In the genomic region with DNA sequence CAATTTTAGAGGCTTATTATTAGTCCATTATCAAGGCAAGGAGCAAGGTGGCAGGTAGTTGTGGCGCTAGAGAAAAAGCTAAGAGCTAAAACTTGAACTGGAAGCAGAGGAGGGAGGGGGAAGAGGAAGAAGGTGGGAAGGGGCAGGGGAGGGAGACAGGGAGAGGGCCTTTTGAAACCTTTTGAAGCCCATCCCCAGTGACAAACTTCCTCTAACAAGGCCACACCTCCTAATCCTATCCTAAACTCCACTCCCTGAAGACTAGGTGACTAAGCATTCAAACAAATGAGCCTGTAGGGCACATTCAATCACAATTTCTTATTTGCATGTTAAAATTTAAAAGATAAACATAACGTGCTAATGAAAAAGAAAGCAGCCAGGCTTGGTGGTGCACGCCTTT, we compare ENCODE assay signal across 25 mouse cellular contexts. TPM values are rescaled to one million over a fixed set of nuclear protein-coding genes. Genes with fewer than 3 reads are reported as not detected.
DNase-seq lines count a peak whose midpoint lies in the region; ATAC-seq and TF ChIP-seq lines count a peak whose summit lies in the region.
"Had no signal": no experiment of that assay in that cellular context is flagged by ENCODE, and none has a peak within 500 bp of the region (broad histone marks: within the 10 kb centered on the region; RNA-seq: fewer than 3 reads in every experiment).

No protein-coding gene starts in this region.

- in situ Hi-C loops in CH12.LX (cut with MboI; ENCODE audit: low pct_ligation_motif_present, low pct_unique_long_range_greater_than_20kb, low sequenced_read_pairs): no loop called here

- 0 out of 2 replicates have a peak overlapping the region, but pooled peaks have one; percentile 7 for H3K27ac ChIP-seq in heart, postnatal 0 days (ENCODE audit: low read depth)
- no peak overlapping the region for H3K27ac ChIP-seq in CH12.LX (ENCODE audit: insufficient read depth, low read depth)
- H3K27ac ChIP-seq in bone marrow macrophage, adult 2 months (ENCODE audit: insufficient read depth, low read depth, low read length): peak overlapping the region; percentile 24
- no peak overlapping the region for H3K27ac ChIP-seq in forebrain, embryonic 10.5 days
- H3K27ac ChIP-seq: embryonic facial prominence, embryonic 15.5 days; heart, embryonic 15.5 days; kidney, embryonic 15.5 days; limb, embryonic 13.5 days; liver, embryonic 13.5 days; midbrain, embryonic 15.5 days had no signal

- no peak for TF ChIP-seq EP300 in heart, postnatal 0 days (IDR thresholded peaks at IDR 0.05; ENCODE audit: low read depth)
- no peak for TF ChIP-seq EP300 in CH12.LX (IDR thresholded peaks at IDR 0.05; ENCODE audit: low read length)

- TF ChIP-seq POLR2A in CH12.LX (IDR thresholded peaks at IDR 0.05; ENCODE audit: low read depth, low read length): no peak
- TF ChIP-seq POLR2A in bone marrow macrophage, adult 2 months (IDR thresholded peaks at IDR 0.05; ENCODE audit: borderline replicate concordance, low read depth, low read length): no peak

- H3K9ac ChIP-seq in heart, postnatal 0 days (replicated peaks; ENCODE audit: low read depth, low read length): no peak overlapping the region
- H3K9ac ChIP-seq in CH12.LX (ENCODE audit: insufficient read depth, low read depth): no peak overlapping the region; the same call in 1 of the 2 replicates
- H3K9ac ChIP-seq: embryonic facial prominence, embryonic 15.5 days; heart, embryonic 15.5 days; kidney, embryonic 15.5 days; limb, embryonic 13.5 days; liver, embryonic 13.5 days; midbrain, embryonic 15.5 days had no signal

- 75% methylated on average over 3 of the region's 3 CpGs for WGBS in heart, postnatal 0 days
- WGBS in forebrain, embryonic 10.5 days: 92% methylated on average over 3 of the region's 3 CpGs

- no peak for TF ChIP-seq RAD21 in CH12.LX (IDR thresholded peaks at IDR 0.05; ENCODE audit: low read depth, low read length)

- H3K79me2 ChIP-seq in CH12.LX (replicated peaks; ENCODE audit: control insufficient read depth, extremely low read depth, insufficient read depth, poor library complexity, severe bottlenecking): peaks cover 86% of the 10 kb centered on the region

- H3K9me3 ChIP-seq in heart, postnatal 0 days (replicated peaks; ENCODE audit: control insufficient read depth, low read length): no peaks in the 10 kb centered on the region
- no peaks in the 10 kb centered on the region for H3K9me3 ChIP-seq in CH12.LX (replicated peaks; ENCODE audit: low read length)
- H3K9me3 ChIP-seq in forebrain, embryonic 10.5 days: no peaks in the 10 kb centered on the region
- H3K9me3 ChIP-seq: embryonic facial prominence, embryonic 15.5 days; heart, embryonic 15.5 days; kidney, embryonic 15.5 days; limb, embryonic 13.5 days; liver, embryonic 13.5 days; midbrain, embryonic 15.5 days had no signal

- no peak overlapping the region for H3K4me2 ChIP-seq in heart, postnatal 0 days (ENCODE audit: low read depth, low read length)
- peak overlapping the region; percentile 40; the same call in 1 of the 2 replicates for H3K4me2 ChIP-seq in CH12.LX (ENCODE audit: insufficient read depth, low read depth, poor library complexity, severe bottlenecking)
- H3K4me2 ChIP-seq: embryonic facial prominence, embryonic 15.5 days; heart, embryonic 15.5 days; kidney, embryonic 15.5 days; limb, embryonic 13.5 days; liver, embryonic 13.5 days; midbrain, embryonic 15.5 days had no signal

- dilution Hi-C loops in CH12.LX (cut with MboI; ENCODE audit: extremely low pct_ligation_motif_present, extremely low pct_unique_long_range_greater_than_20kb, low sequenced_read_pairs): no loop called here

- TF ChIP-seq CTCF in heart, postnatal 0 days (IDR thresholded peaks at IDR 0.05; ENCODE audit: low read depth): no peak
- TF ChIP-seq CTCF in CH12.LX (conservative IDR thresholded peaks at IDR 0.05 in 1 of 2, IDR thresholded peaks at IDR 0.05 in 1 of 2; ENCODE audit: low read depth in 2 of 2, low read length in 2 of 2): no peak
- TF ChIP-seq CTCF in bone marrow macrophage, adult 2 months (IDR thresholded peaks at IDR 0.05; ENCODE audit: low read depth, low read length): no peak

- H3K4me1 ChIP-seq in heart, postnatal 0 days (ENCODE audit: control insufficient read depth, insufficient read depth): peaks cover 11% of the 10 kb centered on the region; the same call in 1 of the 2 replicates
- peaks cover 4 to 40% of the 10 kb centered on the region in 2 experiments; a peak in 2 of 4 replicates for H3K4me1 ChIP-seq in CH12.LX (ENCODE audit: control insufficient read depth in 1 of 2, insufficient read depth in 2 of 2)
- peaks cover 27% of the 10 kb centered on the region for H3K4me1 ChIP-seq in bone marrow macrophage, adult 2 months (ENCODE audit: control insufficient read depth, insufficient read depth, low read length)
- H3K4me1 ChIP-seq in forebrain, embryonic 10.5 days: peaks cover 9% of the 10 kb centered on the region

- no peak overlapping the region for H3K4me3 ChIP-seq in heart, postnatal 0 days (ENCODE audit: low read depth, low read length)
- no peak overlapping the region for H3K4me3 ChIP-seq in CH12.LX (replicated peaks in 1 of 3; ENCODE audit: low read depth in 2 of 3, low read length in 2 of 3, poor library complexity in 1 of 3)
- no peak overlapping the region for H3K4me3 ChIP-seq in bone marrow macrophage, adult 2 months (ENCODE audit: insufficient read depth, low read length)
- H3K4me3 ChIP-seq in forebrain, embryonic 10.5 days: no peak overlapping the region
- H3K4me3 ChIP-seq: embryonic facial prominence, embryonic 15.5 days; heart, embryonic 15.5 days; kidney, embryonic 15.5 days; limb, embryonic 13.5 days; liver, embryonic 13.5 days; midbrain, embryonic 15.5 days; myocyte had no signal

- intact Hi-C loops in heart, postnatal 36 days (cut with DNase I): no loop called here

- H3K36me3 ChIP-seq in heart, postnatal 0 days (replicated peaks; ENCODE audit: control insufficient read depth, insufficient read depth, low read length): peaks cover 14% of the 10 kb centered on the region
- peaks cover 15 to 51% of the 10 kb centered on the region in 2 experiments for H3K36me3 ChIP-seq in CH12.LX (replicated peaks in 1 of 2; ENCODE audit: control insufficient read depth in 1 of 2, insufficient read depth in 1 of 2, low read length in 1 of 2)
- H3K36me3 ChIP-seq in forebrain, embryonic 10.5 days (replicated peaks): peaks cover 52% of the 10 kb centered on the region

- H3K27me3 ChIP-seq in heart, postnatal 0 days (ENCODE audit: control insufficient read depth, insufficient read depth, low read length): no peaks in the 10 kb centered on the region
- H3K27me3 ChIP-seq in CH12.LX (replicated peaks): no peaks in the 10 kb centered on the region
- no peaks in the 10 kb centered on the region for H3K27me3 ChIP-seq in forebrain, embryonic 10.5 days (ENCODE audit: poor library complexity, severe bottlenecking)
- H3K27me3 ChIP-seq: embryonic facial prominence, embryonic 15.5 days; heart, embryonic 15.5 days; kidney, embryonic 15.5 days; limb, embryonic 13.5 days; liver, embryonic 13.5 days; midbrain, embryonic 15.5 days had no signal

- no peak for ATAC-seq in heart, postnatal 0 days (ENCODE audit: insufficient read depth, low read depth)
- ATAC-seq in megakaryocyte progenitor cell, adult 5-6 weeks (replicated peaks; ENCODE audit: poor library complexity): peak; percentile 59
- ATAC-seq: CD4-positive, CD25-positive, alpha-beta regulatory T cell, adult 4 months; forebrain, embryonic 16.5 days; intestine, postnatal 0 days; midbrain, embryonic 15.5 days had no signal

- DNase-seq in heart, postnatal 0 days (ENCODE audit: low spot score): no peak
- DNase-seq in heart, postnatal 36 days: no peak
- DNase-seq in CH12.LX (ENCODE audit: extremely low read depth): peak; percentile 47
- DNase-seq in gastrocnemius, postnatal 4 days (ENCODE audit: low spot score in 2 of 2): no peak
- no peak for DNase-seq in frontal cortex, postnatal 36 days (ENCODE audit: low spot score in 2 of 2)
- DNase-seq in forebrain, embryonic 10.5 days (ENCODE audit: extremely low spot score, low spot score): no peak
- DNase-seq: adrenal gland, postnatal 14 days; cerebellum, adult 9-10 months; gastrocnemius, postnatal 25 days; kidney, postnatal 36 days; layer of hippocampus, adult 9-11 months; liver, embryonic 13.5 days; thymus, adult 18-20 months; thymus, postnatal 36 days had no signal

RNA-seq across cellular contexts. Expression of gene Zfp106, which starts 4.8 kb away (rescaled TPM):
- 58.7 and 148 TPM in 2 replicates for total RNA-seq in heart, postnatal 0 days (2014; rRNA removed; ENCODE audit: low replicate concordance)
- 40.8 and 41.7 TPM in 2 replicates for polyA plus RNA-seq in heart, postnatal 0 days (2015; fragmentation: Nextera tagmentation; extraction: Ambion mirVana)
- total RNA-seq in heart, postnatal 36 days (2021): 100 to 1,000 TPM; 471 TPM
- total RNA-seq in CH12.LX (2012; rRNA removed): 89.4 and 93.8 TPM in 2 replicates
- total RNA-seq in CH12.LX (2014; rRNA removed): 113 and 130 TPM in 2 replicates
- polyA plus RNA-seq in CH12.LX (2012; ENCODE audit: insufficient read length, low read depth): 183 and 203 TPM in 2 replicates
- polyA plus RNA-seq in bone marrow macrophage, adult 2 months (2012; ENCODE audit: insufficient read depth, insufficient read length, missing spikeins): 66.2 and 79.1 TPM in 2 replicates
- total RNA-seq in megakaryocyte progenitor cell, adult 5-6 weeks (2015): 89.6 and 117 TPM in 2 replicates
- 91.5 and 94.4 TPM in 2 replicates for total RNA-seq in megakaryocyte progenitor cell, adult 5-6 weeks (2017)
- total RNA-seq in gastrocnemius, postnatal 4 days (2021): 100 to 1,000 TPM; 170 to 171 TPM
- 83.1 and 87.3 TPM in 2 replicates for polyA plus RNA-seq in forebrain, embryonic 10.5 days (2016; fragmentation: Nextera tagmentation; extraction: Ambion mirVana)

RNA-seq across cellular contexts. Expression of gene Snap23, which starts 8.7 kb away (rescaled TPM):
- total RNA-seq in heart, postnatal 0 days (2014; rRNA removed; ENCODE audit: low replicate concordance): 40.2 and 48.1 TPM in 2 replicates
- polyA plus RNA-seq in heart, postnatal 0 days (2015; fragmentation: Nextera tagmentation; extraction: Ambion mirVana): 30.1 and 33.2 TPM in 2 replicates
- 10 to 100 TPM; 58.9 to 60.4 TPM for total RNA-seq in heart, postnatal 36 days (2021)
- total RNA-seq in CH12.LX (2012; rRNA removed) (15.9 and 20.5 TPM in 2 replicates), CH12.LX (2014; rRNA removed) (23.0 and 25.3 TPM in 2 replicates)
- polyA plus RNA-seq in CH12.LX (2012; ENCODE audit: insufficient read length, low read depth): 35.8 and 44.5 TPM in 2 replicates
- 248 and 266 TPM in 2 replicates for polyA plus RNA-seq in bone marrow macrophage, adult 2 months (2012; ENCODE audit: insufficient read depth, insufficient read length, missing spikeins)
- total RNA-seq in megakaryocyte progenitor cell, adult 5-6 weeks (2015): 63.4 and 64.3 TPM in 2 replicates
- 86.2 and 131 TPM in 2 replicates for total RNA-seq in megakaryocyte progenitor cell, adult 5-6 weeks (2017)
- total RNA-seq in gastrocnemius, postnatal 4 days (2021): 10 to 100 TPM; 52.0 to 64.4 TPM
- 50.5 and 56.2 TPM in 2 replicates for polyA plus RNA-seq in forebrain, embryonic 10.5 days (2016; fragmentation: Nextera tagmentation; extraction: Ambion mirVana)

RNA-seq across cellular contexts. Expression of gene Haus2, which starts 50.4 kb away (rescaled TPM):
- 22.2 and 34.9 TPM in 2 replicates for total RNA-seq in heart, postnatal 0 days (2014; rRNA removed; ENCODE audit: low replicate concordance)
- 14.6 and 18.3 TPM in 2 replicates for polyA plus RNA-seq in heart, postnatal 0 days (2015; fragmentation: Nextera tagmentation; extraction: Ambion mirVana)
- 10 to 100 TPM; 10.1 to 10.6 TPM for total RNA-seq in heart, postnatal 36 days (2021)
- total RNA-seq in CH12.LX (2012; rRNA removed): 12.8 and 15.4 TPM in 2 replicates
- total RNA-seq in CH12.LX (2014; rRNA removed): 37.8 and 41.4 TPM in 2 replicates
- 18.2 and 21.0 TPM in 2 replicates for polyA plus RNA-seq in CH12.LX (2012; ENCODE audit: insufficient read length, low read depth)
- polyA plus RNA-seq in bone marrow macrophage, adult 2 months (2012; ENCODE audit: insufficient read depth, insufficient read length, missing spikeins): 9.5 and 10.3 TPM in 2 replicates
- total RNA-seq in megakaryocyte progenitor cell, adult 5-6 weeks (2015): 28.5 and 29.9 TPM in 2 replicates
- 17.6 and 17.7 TPM in 2 replicates for total RNA-seq in megakaryocyte progenitor cell, adult 5-6 weeks (2017)
- 10 to 100 TPM; 10.9 to 11.0 TPM for total RNA-seq in gastrocnemius, postnatal 4 days (2021)
- 40.5 and 43.7 TPM in 2 replicates for polyA plus RNA-seq in forebrain, embryonic 10.5 days (2016; fragmentation: Nextera tagmentation; extraction: Ambion mirVana)

RNA-seq across cellular contexts. Expression of gene Lrrc57, which starts 50.5 kb away (rescaled TPM):
- 28.3 and 28.5 TPM in 2 replicates for total RNA-seq in heart, postnatal 0 days (2014; rRNA removed; ENCODE audit: low replicate concordance)
- 18.0 and 22.0 TPM in 2 replicates for polyA plus RNA-seq in heart, postnatal 0 days (2015; fragmentation: Nextera tagmentation; extraction: Ambion mirVana)
- total RNA-seq in heart, postnatal 36 days (2021): 10 to 100 TPM; 14.9 to 17.9 TPM
- 8.9 and 9.1 TPM in 2 replicates for total RNA-seq in CH12.LX (2012; rRNA removed)
- total RNA-seq in CH12.LX (2014; rRNA removed): 15.6 and 18.8 TPM in 2 replicates
- 10.3 and 10.5 TPM in 2 replicates for polyA plus RNA-seq in CH12.LX (2012; ENCODE audit: insufficient read length, low read depth)
- 17.5 and 18.3 TPM in 2 replicates for polyA plus RNA-seq in bone marrow macrophage, adult 2 months (2012; ENCODE audit: insufficient read depth, insufficient read length, missing spikeins)
- total RNA-seq in megakaryocyte progenitor cell, adult 5-6 weeks (2015): 21.4 and 25.6 TPM in 2 replicates
- total RNA-seq in megakaryocyte progenitor cell, adult 5-6 weeks (2017): 16.5 and 22.9 TPM in 2 replicates
- total RNA-seq in gastrocnemius, postnatal 4 days (2021): 10 to 100 TPM; 11.5 to 13.9 TPM
- polyA plus RNA-seq in forebrain, embryonic 10.5 days (2016; fragmentation: Nextera tagmentation; extraction: Ambion mirVana): 29.3 and 32.0 TPM in 2 replicates

Comparison
In these comparisons a context has a peak if more than half of its experiments do, and no peak if none do; other contexts are left out.
1. H3K27ac ChIP-seq: peak in heart, postnatal 0 days (single experiment) and bone marrow macrophage, adult 2 months (single experiment); none in CH12.LX (single experiment) and forebrain, embryonic 10.5 days (single experiment).